Mouse (Mus musculus) liver, postnatal 0 days (tissue): ENCODE data around the gene Arhgap29.

Experiments
- CTCF ChIP-seq: sonication (generic); IDR thresholded peaks from 2 replicates; pipeline ENCODE4 v1.5.1; 2016; ENCODE audit warnings: antibody characterized with exemption, low read depth
- EP300 ChIP-seq: IDR thresholded peaks from 2 replicates; pipeline ENCODE4 v1.6.1; 2016; ENCODE audit warnings: antibody characterized with exemption, low read depth, mild to moderate bottlenecking

GRCm38 (mm10) chr3:122010292-122010691 lies 58.0 kb downstream of the Arhgap29 start:
- TF ChIP-seq EP300 = no peak
- TF ChIP-seq CTCF = no peak
